Mouse (Mus musculus) gonadal fat pad, adult 2 months (tissue): Measurements from ENCODE around the gene Rnft1. TPM values are rescaled to one million over a fixed set of nuclear protein-coding genes. Genes with fewer than 3 reads are reported as not detected.
"Not testable (repeated sequence)": the region's sequence is repeated elsewhere in the genome, so short reads cannot be mapped to it uniquely, and the experiment has no call there.

Source experiments
- DNase-seq: peaks from one replicate; pipeline ENCODE4 v3.0.0-alpha.2; 2012; ENCODE audit warnings: low read depth
- polyA plus RNA-seq: library from polyadenylated mRNA; depleted of rRNA; stranded (reverse); fragments of >200 nt; gene quantifications from 2 replicates; pipeline ENCODE4 v1.2.3, GENCODE M21; 2012; rRNA removed

Rnft1 gene
- polyA plus RNA-seq: 7.5 and 11.6 TPM in 2 replicates

- DNase-seq: peak; percentile 72
These were observed at the start of gene Rnft1 for GRCm38 (mm10) chr11:86484101-86484868. Gene Rnft1, plus strand, starts transcription at chr11:86484657.

- DNase-seq: no peak
These were observed 47.6 kb upstream of the Rnft1 start for GRCm38 (mm10) chr11:86436843-86437242.

GRCm38 (mm10) chr11:86438261-86438660, 46.2 kb upstream of the Rnft1 start:
- DNase-seq: no peak

- no peak for DNase-seq
These were observed 43.7 kb upstream of the Rnft1 start for GRCm38 (mm10) chr11:86440791-86441190.

GRCm38 (mm10) chr11:86453991-86454390, 30.5 kb upstream of the Rnft1 start:
- DNase-seq: no peak

- DNase-seq: no peak
These were observed 26.9 kb upstream of the Rnft1 start for GRCm38 (mm10) chr11:86457545-86457944.

GRCm38 (mm10) chr11:86458866-86459265, 25.6 kb upstream of the Rnft1 start:
- no peak for DNase-seq

- DNase-seq: no peak
These were observed 21.9 kb upstream of the Rnft1 start for GRCm38 (mm10) chr11:86462579-86462978.

GRCm38 (mm10) chr11:86464275-86464674, 20.2 kb upstream of the Rnft1 start:
- DNase-seq: not testable (repeated sequence)

GRCm38 (mm10) chr11:86468345-86468744, 16.1 kb upstream of the Rnft1 start:
- no peak for DNase-seq

- no peak for DNase-seq
These were observed 15.5 kb upstream of the Rnft1 start for GRCm38 (mm10) chr11:86468971-86469370.

GRCm38 (mm10) chr11:86471785-86472184, 12.7 kb upstream of the Rnft1 start:
- no peak for DNase-seq

GRCm38 (mm10) chr11:86472771-86473171, 11.7 kb upstream of the Rnft1 start:
- DNase-seq: no peak

- no peak for DNase-seq
These were observed 10.9 kb upstream of the Rnft1 start for GRCm38 (mm10) chr11:86473576-86473975.

- no peak for DNase-seq
These were observed 553 bp downstream of the Rnft1 start for GRCm38 (mm10) chr11:86484910-86485510.

- DNase-seq: no peak
These were observed 6.3 kb downstream of the Rnft1 start for GRCm38 (mm10) chr11:86490782-86491181.

- no peak for DNase-seq
These were observed 12.9 kb downstream of the Rnft1 start for GRCm38 (mm10) chr11:86497356-86497755.

GRCm38 (mm10) chr11:86497908-86498307, 13.5 kb downstream of the Rnft1 start:
- DNase-seq: no peak

GRCm38 (mm10) chr11:86500795-86501194, 16.3 kb downstream of the Rnft1 start:
- DNase-seq: no peak

GRCm38 (mm10) chr11:86503121-86503520, 18.7 kb downstream of the Rnft1 start:
- no peak for DNase-seq

GRCm38 (mm10) chr11:86507334-86507733, 22.9 kb downstream of the Rnft1 start:
- no peak for DNase-seq

GRCm38 (mm10) chr11:86507991-86508390, 23.5 kb downstream of the Rnft1 start:
- DNase-seq: no peak

GRCm38 (mm10) chr11:86516620-86517019, 32.2 kb downstream of the Rnft1 start:
- no peak for DNase-seq
